Mouse (Mus musculus): Measurements from ENCODE around the gene Fastkd3. TPM values are rescaled to one million over a fixed set of nuclear protein-coding genes. Genes with fewer than 3 reads are reported as not detected.

The Fastkd3 gene
- polyA plus RNA-seq, 1 experiment from 2014 or later, result 38.9 TPM

GRCm38 (mm10) chr13:68598953-68599352, 16.9 kb downstream of the Fastkd3 start:
- H3K27ac ChIP-seq (ENCODE audit: low read length), result no peak overlapping the region
- no peak for ATAC-seq (ENCODE audit: low read depth)
- no peak overlapping the region for H3K4me2 ChIP-seq (ENCODE audit: low read depth, low read length)
- no peak overlapping the region for H3K9ac ChIP-seq (ENCODE audit: low read length)
- peaks cover 3% of the 10 kb centered on the region; the same call in 1 of the 2 replicates for H3K36me3 ChIP-seq (ENCODE audit: control insufficient read depth, insufficient read depth, low read length)
- no peak overlapping the region for H3K4me3 ChIP-seq (ENCODE audit: low read length)
- H3K9me3 ChIP-seq (ENCODE audit: control insufficient read depth, low read length), result no peaks in the 10 kb centered on the region
- H3K4me1 ChIP-seq (replicated peaks; ENCODE audit: control insufficient read depth, insufficient read depth, low read length), result no peaks in the 10 kb centered on the region
- H3K27me3 ChIP-seq (ENCODE audit: control insufficient read depth, insufficient read depth, low read depth, low read length), result no peaks in the 10 kb centered on the region

- no peaks in the 10 kb centered on the region for H3K9me3 ChIP-seq (ENCODE audit: control insufficient read depth, low read length)
- H3K4me3 ChIP-seq (ENCODE audit: low read length), result no peak overlapping the region
- H3K4me2 ChIP-seq (ENCODE audit: low read depth, low read length), result no peak overlapping the region
- WGBS, result 12% methylated on average over 6 of the region's 6 CpGs
- no peaks in the 10 kb centered on the region for H3K27me3 ChIP-seq (ENCODE audit: control insufficient read depth, insufficient read depth, low read depth, low read length)
- H3K4me1 ChIP-seq (replicated peaks; ENCODE audit: control insufficient read depth, insufficient read depth, low read length), result no peaks in the 10 kb centered on the region
- H3K9ac ChIP-seq (ENCODE audit: low read length), result no peak overlapping the region
- no peaks in the 10 kb centered on the region for H3K36me3 ChIP-seq (ENCODE audit: control insufficient read depth, insufficient read depth, low read length)
- peak; percentile 58 for ATAC-seq (ENCODE audit: low read depth)
- peak overlapping the region; percentile 4; the same call in 1 of the 2 replicates for H3K27ac ChIP-seq (ENCODE audit: low read length)
These were observed 19.1 kb downstream of the Fastkd3 start for GRCm38 (mm10) chr13:68601184-68601583.

- ATAC-seq (ENCODE audit: low read depth), result no peak
- WGBS, result 74% methylated on average over 6 of the region's 6 CpGs
These were observed 21.1 kb downstream of the Fastkd3 start for GRCm38 (mm10) chr13:68603085-68603484.

GRCm38 (mm10) chr13:68605689-68606126, 23.7 kb downstream of the Fastkd3 start:
- 2% methylated on average over 11 of the region's 11 CpGs for WGBS
- no peaks in the 10 kb centered on the region for H3K9me3 ChIP-seq (ENCODE audit: control insufficient read depth, low read length)
- peak overlapping the region; percentile 27; the same call in 1 of the 2 replicates for H3K9ac ChIP-seq (ENCODE audit: low read length)
- H3K4me1 ChIP-seq (replicated peaks; ENCODE audit: control insufficient read depth, insufficient read depth, low read length), result no peaks in the 10 kb centered on the region; the same call in 1 of the 2 replicates
- H3K27ac ChIP-seq (ENCODE audit: low read length), result no peak overlapping the region
- H3K4me2 ChIP-seq (ENCODE audit: low read depth, low read length), result peak overlapping the region; percentile 44
- no peaks in the 10 kb centered on the region for H3K27me3 ChIP-seq (ENCODE audit: control insufficient read depth, insufficient read depth, low read depth, low read length)
- ATAC-seq (ENCODE audit: low read depth), result peak; percentile 80
- peak overlapping the region; percentile 33 for H3K4me3 ChIP-seq (ENCODE audit: low read length)
- H3K36me3 ChIP-seq (ENCODE audit: control insufficient read depth, insufficient read depth, low read length), result no peaks in the 10 kb centered on the region

More at GRCm38 (mm10) chr13:68603085-68603484, 21.1 kb downstream of the Fastkd3 start:
- no peak overlapping the region for H3K9ac ChIP-seq (ENCODE audit: low read length)
- H3K4me3 ChIP-seq (ENCODE audit: low read length), result no peak overlapping the region
- no peaks in the 10 kb centered on the region for H3K4me1 ChIP-seq (replicated peaks; ENCODE audit: control insufficient read depth, insufficient read depth, low read length)
- no peaks in the 10 kb centered on the region for H3K36me3 ChIP-seq (ENCODE audit: control insufficient read depth, insufficient read depth, low read length)
- H3K27ac ChIP-seq (ENCODE audit: low read length), result no peak overlapping the region
- H3K4me2 ChIP-seq (ENCODE audit: low read depth, low read length), result no peak overlapping the region
- no peaks in the 10 kb centered on the region for H3K9me3 ChIP-seq (ENCODE audit: control insufficient read depth, low read length)
- no peaks in the 10 kb centered on the region for H3K27me3 ChIP-seq (ENCODE audit: control insufficient read depth, insufficient read depth, low read depth, low read length)

GRCm38 (mm10) chr13:68607652-68608405, 25.8 kb downstream of the Fastkd3 start:
- 45% methylated on average over 21 of the region's 21 CpGs for WGBS
- Histone ChIP-seq H3K4me3 (ENCODE audit: low read length) (peak overlapping the region; percentile 5), H3K9me3 (ENCODE audit: control insufficient read depth, low read length) (no peaks in the 10 kb centered on the region), H3K36me3 (ENCODE audit: control insufficient read depth, insufficient read depth, low read length) (no peaks in the 10 kb centered on the region), H3K9ac (ENCODE audit: low read length) (0 out of 2 replicates have a peak overlapping the region, but pooled peaks have one; percentile 8), H3K4me2 (ENCODE audit: low read depth, low read length) (peak overlapping the region; percentile 20), H3K27ac (ENCODE audit: low read length) (peak overlapping the region; percentile 70), H3K4me1 (replicated peaks; ENCODE audit: control insufficient read depth, insufficient read depth, low read length) (no peaks in the 10 kb centered on the region; the same call in 1 of the 2 replicates), H3K27me3 (ENCODE audit: control insufficient read depth, insufficient read depth, low read depth, low read length) (no peaks in the 10 kb centered on the region)
- ATAC-seq (ENCODE audit: low read depth), result peak; percentile 77

- peaks cover 9% of the 10 kb centered on the region; the same call in 1 of the 2 replicates for H3K36me3 ChIP-seq (ENCODE audit: control insufficient read depth, insufficient read depth, low read length)
- no peak overlapping the region for H3K9ac ChIP-seq (ENCODE audit: low read length)
- 54% methylated on average over 6 of the region's 6 CpGs for WGBS
- peak; percentile 49; the same call in 1 of the 2 replicates for ATAC-seq (ENCODE audit: low read depth)
- no peak overlapping the region for H3K4me2 ChIP-seq (ENCODE audit: low read depth, low read length)
- no peaks in the 10 kb centered on the region for H3K4me1 ChIP-seq (replicated peaks; ENCODE audit: control insufficient read depth, insufficient read depth, low read length)
- H3K27ac ChIP-seq (ENCODE audit: low read length), result no peak overlapping the region
- no peaks in the 10 kb centered on the region for H3K27me3 ChIP-seq (ENCODE audit: control insufficient read depth, insufficient read depth, low read depth, low read length)
- H3K4me3 ChIP-seq (ENCODE audit: low read length), result no peak overlapping the region
- H3K9me3 ChIP-seq (ENCODE audit: control insufficient read depth, low read length), result no peaks in the 10 kb centered on the region
These were observed 40.8 kb downstream of the Fastkd3 start for GRCm38 (mm10) chr13:68622792-68623191.

GRCm38 (mm10) chr13:68627041-68627440, 45.0 kb downstream of the Fastkd3 start:
- Histone ChIP-seq H3K4me2 (ENCODE audit: low read depth, low read length) (no peak overlapping the region), H3K4me3 (ENCODE audit: low read length) (no peak overlapping the region), H3K27me3 (ENCODE audit: control insufficient read depth, insufficient read depth, low read depth, low read length) (no peaks in the 10 kb centered on the region), H3K9ac (ENCODE audit: low read length) (no peak overlapping the region), H3K9me3 (ENCODE audit: control insufficient read depth, low read length) (no peaks in the 10 kb centered on the region), H3K4me1 (replicated peaks; ENCODE audit: control insufficient read depth, insufficient read depth, low read length) (no peaks in the 10 kb centered on the region), H3K36me3 (ENCODE audit: control insufficient read depth, insufficient read depth, low read length) (peaks cover 4% of the 10 kb centered on the region; the same call in 1 of the 2 replicates), H3K27ac (ENCODE audit: low read length) (no peak overlapping the region)
- ATAC-seq (ENCODE audit: low read depth), result no peak
- WGBS, result 64% methylated on average over 3 of the region's 3 CpGs

Other genes with a start within 250 kb of the Fastkd3 start
- 21.5 and 22.6 TPM in 2 replicates for gene Mtrr, start 85 bp upstream of the Fastkd3 start, polyA plus RNA-seq (2015; fragmentation: Nextera tagmentation; extraction: Ambion mirVana)
- gene 1700001L19Rik, start 15.2 kb downstream of the Fastkd3 start, polyA plus RNA-seq (2015; fragmentation: Nextera tagmentation; extraction: Ambion mirVana), result 2.2 and 4.5 TPM in 2 replicates

Data from lung, embryonic 16.5 days (tissue).